Mouse (Mus musculus) neural tube, embryonic 10.5 days (tissue): ENCODE data around the gene Gm11444.

ENCODE experiments used
- DNase-seq: peaks from one replicate; pipeline ENCODE4 v3.0.0-alpha.2; 2017; ENCODE audit warnings: low spot score; ENCODE audit errors: extremely low spot score

Gene Gm11444

GRCm38 (mm10) chr11:85864363-85864762, 14.2 kb upstream of the Gm11444 start:
- no peak for DNase-seq

GRCm38 (mm10) chr11:85857997-85858698, 8.0 kb upstream of the Gm11444 start:
- peak; percentile 32 for DNase-seq

- no peak for DNase-seq
Measured at GRCm38 (mm10) chr11:85850758-85851157, 625 bp upstream of the Gm11444 start.

GRCm38 (mm10) chr11:85849037-85849436, 1.1 kb downstream of the Gm11444 start:
- DNase-seq, result peak; percentile 83

GRCm38 (mm10) chr11:85846509-85846908, 3.6 kb downstream of the Gm11444 start:
- no peak for DNase-seq

- DNase-seq, result no peak
Measured at GRCm38 (mm10) chr11:85845921-85846320, 4.2 kb downstream of the Gm11444 start.

- DNase-seq, result no peak
Measured at GRCm38 (mm10) chr11:85844971-85845370, 5.2 kb downstream of the Gm11444 start.

GRCm38 (mm10) chr11:85844144-85844965, 5.8 kb downstream of the Gm11444 start:
- peak; percentile 95 for DNase-seq

GRCm38 (mm10) chr11:85843347-85843692, 6.8 kb downstream of the Gm11444 start:
- DNase-seq, result peak; percentile 83

GRCm38 (mm10) chr11:85842596-85843346, 7.4 kb downstream of the Gm11444 start:
- DNase-seq, result peak; percentile 45

- DNase-seq, result peak; percentile 87
Measured at GRCm38 (mm10) chr11:85841980-85842379, 8.2 kb downstream of the Gm11444 start.

GRCm38 (mm10) chr11:85841211-85841681, 8.9 kb downstream of the Gm11444 start:
- DNase-seq, result peak; percentile 58

GRCm38 (mm10) chr11:85840803-85841145, 9.4 kb downstream of the Gm11444 start:
- no peak for DNase-seq

GRCm38 (mm10) chr11:85840031-85840802, 9.9 kb downstream of the Gm11444 start:
- DNase-seq, result peak; percentile 63

GRCm38 (mm10) chr11:85839258-85840030, 10.7 kb downstream of the Gm11444 start:
- peak; percentile 58 for DNase-seq

GRCm38 (mm10) chr11:85838424-85839257, 11.5 kb downstream of the Gm11444 start:
- DNase-seq, result no peak

GRCm38 (mm10) chr11:85837648-85838423, 12.3 kb downstream of the Gm11444 start:
- peak; percentile 75 for DNase-seq

- DNase-seq, result no peak
Measured at GRCm38 (mm10) chr11:85837291-85837647, 12.9 kb downstream of the Gm11444 start.
